Mouse (Mus musculus) ES-E14 (cell line): Measurements from ENCODE around the gene Pak1.

Source experiments
- CHD2 ChIP-seq: IDR thresholded peaks from 2 replicates; pipeline ENCODE4 v1.6.1; 2014; ENCODE audit warnings: mild to moderate bottlenecking, low read depth, low read length, inconsistent platforms
- ZC3H11A ChIP-seq: IDR thresholded peaks from 2 replicates; pipeline ENCODE4 v1.6.1; 2012; ENCODE audit warnings: low read depth, mild to moderate bottlenecking, inconsistent platforms, low read length, borderline replicate concordance

DNA sequence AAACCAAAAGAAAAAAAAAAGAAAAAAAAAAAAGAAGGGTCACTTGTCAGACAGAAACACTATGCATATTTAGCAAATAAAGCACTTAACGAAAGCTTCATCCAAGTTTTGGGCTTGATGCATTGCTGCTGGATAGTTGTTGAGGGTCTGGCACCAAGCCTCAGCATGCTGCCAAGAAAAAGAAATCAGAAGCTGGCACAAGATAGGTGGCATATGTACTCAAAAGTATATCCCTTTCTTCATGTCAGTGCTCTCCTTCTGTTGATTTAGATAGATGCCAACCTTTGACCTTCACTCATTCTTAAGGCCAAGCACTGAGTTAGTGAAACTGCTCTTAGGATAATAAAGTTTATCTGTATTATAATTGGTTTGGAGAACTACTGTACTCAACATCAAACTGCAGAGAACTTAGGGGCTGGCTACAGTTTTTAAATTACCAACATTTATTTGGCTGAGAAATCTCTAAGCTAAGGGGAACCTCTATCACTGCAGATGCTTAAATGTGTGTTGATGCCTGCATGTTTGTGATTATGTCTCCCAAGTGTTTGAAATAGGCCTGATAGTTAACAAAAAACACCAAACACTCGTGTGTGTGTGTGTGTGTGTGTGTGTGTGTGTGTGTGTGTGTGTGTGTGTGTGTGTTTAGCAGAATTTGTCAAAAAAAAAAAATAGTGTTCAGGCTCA, 126.6 kb downstream of the Pak1 start:
- TF ChIP-seq CHD2: no peak
- no peak for TF ChIP-seq ZC3H11A
